Mouse (Mus musculus) MEL (cell line): Measurements from ENCODE around the gene Vps52. TPM values are rescaled to one million over a fixed set of nuclear protein-coding genes. Genes with fewer than 3 reads are reported as not detected.

Experiments used
- DNase-seq: peaks from one replicate; pipeline ENCODE4 v3.0.0; 2011; ENCODE audit warnings: low read depth, low spot score
- H3K27ac ChIP-seq: 2 replicates; pipeline ENCODE4 v1.5.1; 2012; ENCODE audit warnings: low read depth, mild to moderate bottlenecking, control low read depth, low read length, moderate library complexity; ENCODE audit not compliant: control insufficient read depth
- H3K27me3 ChIP-seq, 2 experiments: fragments of 150-350 bp in 1 of 2; sonication (generic) in 1 of 2; 2 replicates each; pipeline ENCODE4 v1.6.1; 2012; ENCODE audit warnings: low read length in 2 of 2, mild to moderate bottlenecking in 2 of 2, improper control_type of control experiment in 1 of 2, moderate library complexity in 1 of 2; ENCODE audit not compliant: insufficient read depth in 2 of 2, control insufficient read depth in 1 of 2
- H3K36me3 ChIP-seq, 2 experiments: 2 replicates each; pipeline ENCODE4 v1.6.1; 2012 to 2014; ENCODE audit warnings: low read length in 2 of 2, improper control_type of control experiment in 1 of 2, inconsistent platforms in 1 of 2, mild to moderate bottlenecking in 1 of 2; ENCODE audit not compliant: insufficient read depth in 2 of 2, control insufficient read depth in 1 of 2
- H3K4me1 ChIP-seq, 2 experiments: fragments of 150-350 bp in 1 of 2; sonication (generic) in 1 of 2; 2 replicates each; pipeline ENCODE4 v1.6.1; 2012; ENCODE audit warnings: low read length in 2 of 2, improper control_type of control experiment in 1 of 2, mild to moderate bottlenecking in 1 of 2; ENCODE audit not compliant: insufficient read depth in 2 of 2, control insufficient read depth in 1 of 2
- H3K4me3 ChIP-seq, 2 experiments: fragments of 150-350 bp in 1 of 2; sonication (generic) in 1 of 2; 2 replicates each; pipeline ENCODE4 v1.5.1; 2012; ENCODE audit warnings: low read depth in 2 of 2, low read length in 2 of 2, mild to moderate bottlenecking in 2 of 2, moderate library complexity in 2 of 2, control low read depth in 1 of 2, improper control_type of control experiment in 1 of 2; ENCODE audit not compliant: control insufficient read depth in 1 of 2, insufficient read depth in 1 of 2
- H3K79me2 ChIP-seq: 2 replicates; pipeline ENCODE4 v1.6.1; 2012; ENCODE audit warnings: mild to moderate bottlenecking, low read length, moderate library complexity; ENCODE audit not compliant: control insufficient read depth, poor library complexity, insufficient read depth
- H3K9ac ChIP-seq: 2 replicates; pipeline ENCODE4 v1.6.1; 2012; ENCODE audit warnings: low read depth, mild to moderate bottlenecking, control low read depth, low read length, moderate library complexity; ENCODE audit not compliant: control insufficient read depth, poor library complexity, severe bottlenecking
- H3K9me3 ChIP-seq: fragments of 150-350 bp; sonication (generic); replicated peaks from 2 replicates; pipeline ENCODE4 v1.6.1; 2012; ENCODE audit warnings: mild to moderate bottlenecking, low read length, improper control_type of control experiment, moderate library complexity; ENCODE audit not compliant: insufficient read depth
- BHLHE40 ChIP-seq: IDR thresholded peaks from 2 replicates; pipeline ENCODE4 v1.6.1; 2012; ENCODE audit warnings: low read depth, mild to moderate bottlenecking, inconsistent platforms, low read length, improper control_type of control experiment, borderline replicate concordance
- CHD2 ChIP-seq: IDR thresholded peaks from 2 replicates; pipeline ENCODE4 v1.6.1; 2011; ENCODE audit warnings: low read length, improper control_type of control experiment
- CTCF ChIP-seq, 3 experiments: IDR thresholded peaks in 2 of 3; conservative IDR thresholded peaks in 1 of 3; 2 replicates each; pipeline ENCODE4 v1.5.1; 2011 to 2012; ENCODE audit warnings: low read length in 3 of 3, low read depth in 2 of 3, mild to moderate bottlenecking in 2 of 3, improper control_type of control experiment in 1 of 3, inconsistent platforms in 1 of 3, mixed read lengths in 1 of 3, moderate library complexity in 1 of 3; ENCODE audit not compliant: control insufficient read depth in 1 of 3, insufficient read depth in 1 of 3, poor library complexity in 1 of 3, severe bottlenecking in 1 of 3
- ELF1 ChIP-seq: IDR thresholded peaks from 2 replicates; pipeline ENCODE4 v1.6.1; 2014; ENCODE audit warnings: low read depth, mild to moderate bottlenecking, inconsistent platforms, low read length, improper control_type of control experiment, moderate library complexity
- EP300 ChIP-seq, 2 experiments: IDR thresholded peaks; 2 replicates each; pipeline ENCODE4 v1.6.1; 2011; ENCODE audit warnings: improper control_type of control experiment in 2 of 2, low read length in 2 of 2, low read depth in 1 of 2, mild to moderate bottlenecking in 1 of 2
- ETS1 ChIP-seq: IDR thresholded peaks from 2 replicates; pipeline ENCODE4 v1.6.1; 2012; ENCODE audit warnings: low read depth, mild to moderate bottlenecking, inconsistent platforms, low read length, improper control_type of control experiment, moderate library complexity
- GABPA ChIP-seq: IDR thresholded peaks from 2 replicates; pipeline ENCODE4 v1.6.1; 2012; ENCODE audit warnings: low read depth, mild to moderate bottlenecking, inconsistent platforms, low read length, improper control_type of control experiment, moderate library complexity
- GATA1 ChIP-seq: IDR thresholded peaks from 2 replicates; pipeline ENCODE4 v1.6.1; 2011; ENCODE audit warnings: low read depth, low read length, improper control_type of control experiment
- HCFC1 ChIP-seq: IDR thresholded peaks from 2 replicates; pipeline ENCODE4 v1.6.1; 2012; ENCODE audit warnings: low read depth, mild to moderate bottlenecking, inconsistent platforms, low read length, improper control_type of control experiment, moderate library complexity
- JUND ChIP-seq: IDR thresholded peaks from 2 replicates; pipeline ENCODE4 v1.6.1; 2011; ENCODE audit warnings: low read depth, mild to moderate bottlenecking, improper control_type of control experiment, low read length
- KAT2A ChIP-seq: conservative IDR thresholded peaks from 2 replicates; pipeline ENCODE4 v1.6.1; 2012; ENCODE audit warnings: low read depth, low read length, improper control_type of control experiment, inconsistent platforms
- MAFK ChIP-seq: IDR thresholded peaks from 2 replicates; pipeline ENCODE4 v1.6.1; 2011; ENCODE audit warnings: low read depth, mild to moderate bottlenecking, low read length, improper control_type of control experiment, borderline replicate concordance
- MAX ChIP-seq: IDR thresholded peaks from 2 replicates; pipeline ENCODE4 v1.6.1; 2011; ENCODE audit warnings: low read length, improper control_type of control experiment
- MAZ ChIP-seq: IDR thresholded peaks from 2 replicates; pipeline ENCODE4 v1.6.1; 2012; ENCODE audit warnings: low read depth, mild to moderate bottlenecking, inconsistent platforms, low read length, improper control_type of control experiment
- MEF2A ChIP-seq: IDR thresholded peaks from 2 replicates; pipeline ENCODE4 v1.6.1; 2014; ENCODE audit warnings: low read depth, mild to moderate bottlenecking, inconsistent platforms, low read length, improper control_type of control experiment; ENCODE audit not compliant: poor library complexity, insufficient replicate concordance, severe bottlenecking; ENCODE audit errors: extremely low read depth
- MXI1 ChIP-seq: IDR thresholded peaks from 2 replicates; pipeline ENCODE4 v1.6.1; 2011; ENCODE audit warnings: mild to moderate bottlenecking, low read depth, low read length, improper control_type of control experiment
- MYB ChIP-seq: IDR thresholded peaks from 2 replicates; pipeline ENCODE4 v1.6.1; 2011; ENCODE audit warnings: mild to moderate bottlenecking, low read depth, low read length, improper control_type of control experiment
- MYC ChIP-seq: IDR thresholded peaks from 2 replicates; pipeline ENCODE4 v1.6.1; 2011; ENCODE audit warnings: low read depth, mild to moderate bottlenecking, low read length, improper control_type of control experiment, moderate library complexity
- NRF1 ChIP-seq: IDR thresholded peaks from 2 replicates; pipeline ENCODE4 v1.6.1; 2014; ENCODE audit warnings: low read depth, mild to moderate bottlenecking, inconsistent platforms, low read length, improper control_type of control experiment, moderate library complexity; ENCODE audit not compliant: poor library complexity, insufficient read depth, severe bottlenecking
- RAD21 ChIP-seq: IDR thresholded peaks from 2 replicates; pipeline ENCODE4 v1.6.1; 2011; ENCODE audit warnings: mild to moderate bottlenecking, low read depth, low read length, improper control_type of control experiment
- RCOR1 ChIP-seq: IDR thresholded peaks from 2 replicates; pipeline ENCODE4 v1.6.1; 2012; ENCODE audit warnings: low read depth, mild to moderate bottlenecking, inconsistent platforms, low read length, improper control_type of control experiment
- SIN3A ChIP-seq: IDR thresholded peaks from 2 replicates; pipeline ENCODE4 v1.6.1; 2012; ENCODE audit warnings: low read length, improper control_type of control experiment, inconsistent platforms
- TAL1 ChIP-seq: IDR thresholded peaks from 2 replicates; pipeline ENCODE4 v1.6.1; 2012; ENCODE audit warnings: mild to moderate bottlenecking, inconsistent platforms, low read length, moderate library complexity, mixed read lengths
- TBP ChIP-seq: IDR thresholded peaks from 2 replicates; pipeline ENCODE4 v1.8.0; 2011; ENCODE audit warnings: low read depth, low read length, improper control_type of control experiment
- TCF12 ChIP-seq: IDR thresholded peaks from 2 replicates; pipeline ENCODE4 v1.6.1; 2014; ENCODE audit warnings: low read depth, mild to moderate bottlenecking, inconsistent platforms, low read length, improper control_type of control experiment, moderate library complexity
- USF1 ChIP-seq: IDR thresholded peaks from 2 replicates; pipeline ENCODE4 v1.6.1; 2014; ENCODE audit warnings: low read depth, mild to moderate bottlenecking, inconsistent platforms, low read length, improper control_type of control experiment, moderate library complexity
- USF2 ChIP-seq, 2 experiments: IDR thresholded peaks; 2 replicates each; pipeline ENCODE4 v1.6.1; 2011 to 2012; ENCODE audit warnings: improper control_type of control experiment in 2 of 2, low read length in 2 of 2, borderline replicate concordance in 1 of 2, inconsistent platforms in 1 of 2, low read depth in 1 of 2, mild to moderate bottlenecking in 1 of 2; ENCODE audit not compliant: insufficient read depth in 1 of 2
- ZC3H11A ChIP-seq: IDR thresholded peaks from 2 replicates; pipeline ENCODE4 v1.6.1; 2012; ENCODE audit warnings: low read depth, mild to moderate bottlenecking, inconsistent platforms, low read length, improper control_type of control experiment
- ZKSCAN1 ChIP-seq: IDR thresholded peaks from 2 replicates; pipeline ENCODE4 v1.6.1; 2012; ENCODE audit warnings: low read depth, mild to moderate bottlenecking, inconsistent platforms, low read length, improper control_type of control experiment, moderate library complexity
- ZMIZ1 ChIP-seq: IDR thresholded peaks from 2 replicates; pipeline ENCODE4 v1.6.1; 2012; ENCODE audit warnings: low read depth, mild to moderate bottlenecking, inconsistent platforms, low read length, improper control_type of control experiment, moderate library complexity
- ZNF384 ChIP-seq: IDR thresholded peaks from 2 replicates; pipeline ENCODE4 v1.6.1; 2012; ENCODE audit warnings: low read depth, mild to moderate bottlenecking, inconsistent platforms, low read length, improper control_type of control experiment
- polyA plus RNA-seq, 2 experiments: library from polyadenylated mRNA; stranded (reverse) in 1 of 2; unstranded in 1 of 2; fragments of >175 nt in 1 of 2; fragments of >200 nt in 1 of 2; gene quantifications; 2 replicates each; pipeline versions ENCODE4 v1.2.1 to v1.2.4; 2012; ENCODE audit warnings: low replicate concordance in 2 of 2, low read depth in 1 of 2; ENCODE audit not compliant: insufficient read length in 2 of 2, insufficient read depth in 1 of 2, missing spikeins in 1 of 2
- total RNA-seq: library from RNA; depleted of rRNA; stranded (reverse); fragments of 300-350 nt; gene quantifications from 2 replicates; pipeline ENCODE4 v1.2.3, GENCODE M21; 2012

The Vps52 gene
- total and polyA plus RNA-seq, 3 experiments: 23.6 to 40.7 TPM; not detected in 1

DNA sequence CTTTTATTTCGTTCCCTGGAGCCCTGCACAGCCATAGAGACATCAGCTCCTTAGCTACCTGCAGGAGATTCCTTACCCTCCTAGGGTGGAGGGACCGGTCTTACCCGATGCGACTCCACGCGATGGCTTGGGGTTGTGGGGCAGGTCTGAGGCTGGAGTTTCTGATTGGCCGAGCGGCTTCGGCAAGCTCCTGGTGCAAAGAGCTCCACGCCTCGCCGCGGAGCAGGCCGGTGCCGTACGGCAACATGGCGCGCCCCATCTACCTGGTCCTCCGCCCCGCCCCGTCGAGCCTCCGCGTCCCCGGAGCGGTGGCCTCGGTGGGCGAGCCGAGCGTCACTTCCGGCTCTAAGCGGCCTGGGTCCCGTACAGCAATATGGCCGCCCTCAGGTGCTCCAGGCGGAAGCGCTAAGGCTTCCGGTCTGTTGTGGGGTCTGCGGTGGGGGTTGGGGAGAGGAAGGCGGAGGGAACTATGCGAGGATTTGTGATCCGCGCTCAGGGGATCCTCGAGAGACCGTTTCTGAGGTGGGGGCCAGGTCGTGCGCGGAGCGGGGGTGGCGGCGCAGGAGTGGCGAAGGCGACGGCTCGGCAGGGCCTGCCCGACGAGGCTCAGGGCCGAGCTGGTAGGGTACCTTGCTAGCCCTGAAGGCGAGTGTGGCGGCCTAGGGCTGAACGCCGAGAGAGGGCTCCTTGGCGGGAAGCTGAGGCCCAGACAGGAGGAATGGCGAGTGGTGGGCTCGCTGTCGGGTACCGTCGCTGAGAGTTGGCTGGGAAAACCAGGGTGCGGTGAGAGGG lies 46.3 kb upstream of the Vps52 start, which contains the start of gene Daxx (continued):
- TF ChIP-seq USF2 (IDR thresholded peaks at IDR 0.05; ENCODE audit: borderline replicate concordance in 1 of 2, insufficient read depth in 1 of 2, low read depth in 1 of 2, low read length in 2 of 2) (no peak), MAZ (peak; percentile 85), CHD2 (peak; percentile 80), MAFK (no peak)
- TF ChIP-seq, all 39 proteins: peak for 18

DNA sequence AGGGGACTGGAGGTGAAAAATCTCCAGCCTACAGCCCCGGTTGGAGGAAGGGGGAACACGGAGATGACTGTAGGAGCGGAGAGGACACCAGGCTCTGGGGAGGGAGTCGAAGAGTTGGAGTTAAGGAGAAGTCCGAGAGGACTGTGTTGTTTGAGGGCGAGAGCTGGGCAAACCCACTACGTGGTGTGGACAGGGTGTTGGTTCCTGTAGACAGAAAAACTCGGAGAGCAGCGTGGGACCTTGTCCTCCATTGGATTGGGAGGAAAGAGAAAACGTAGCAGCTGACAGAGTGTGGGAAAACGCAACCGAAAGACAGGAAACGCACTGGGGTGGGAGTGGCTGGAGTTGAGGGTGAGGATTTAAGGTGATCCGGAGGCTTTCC lies 45.8 kb upstream of the Vps52 start:
- H3K27me3 ChIP-seq: no peaks in the 10 kb centered on the region
- H3K4me3 ChIP-seq: peak overlapping the region; percentile 76 to 90
- peak overlapping the region; percentile 91 for H3K9ac ChIP-seq
- peak; percentile 75 for DNase-seq
- H3K9me3 ChIP-seq: no peaks in the 10 kb centered on the region
- H3K79me2 ChIP-seq: peaks cover 32% of the 10 kb centered on the region
- H3K36me3 ChIP-seq: peaks cover 0 to 13% of the 10 kb centered on the region in 2 experiments
- H3K4me1 ChIP-seq: peaks cover 0 to 14% of the 10 kb centered on the region in 2 experiments; a peak in 2 of 4 replicates
- no peak for TF ChIP-seq RAD21
- no peak; the same call in 1 of the 2 replicates for TF ChIP-seq KAT2A
- TF ChIP-seq ETS1: peak; percentile 67
- peak; percentile 43; the same call in 1 of the 2 replicates for TF ChIP-seq TBP
- TF ChIP-seq JUND: no peak
- no peak for TF ChIP-seq MYB
- TF ChIP-seq ZC3H11A: no peak
- 0 out of 2 replicates have a peak, but pooled peaks have one; percentile 14 for TF ChIP-seq ELF1
- TF ChIP-seq HCFC1: 0 out of 2 replicates have a peak, but pooled peaks have one; percentile 22
- no peak for TF ChIP-seq TCF12
- no peak for TF ChIP-seq USF2 (IDR thresholded peaks at IDR 0.05; ENCODE audit: borderline replicate concordance in 1 of 2, insufficient read depth in 1 of 2, low read depth in 1 of 2, low read length in 2 of 2)
- no peak for TF ChIP-seq NRF1
- TF ChIP-seq CHD2: no peak
- no peak for TF ChIP-seq TAL1
- TF ChIP-seq MAZ: no peak
- TF ChIP-seq RCOR1: no peak
- no peak for TF ChIP-seq ZMIZ1
- TF ChIP-seq MAX: peak; percentile 55; the same call in 1 of the 2 replicates
- TF ChIP-seq SIN3A: peak; percentile 22; the same call in 1 of the 2 replicates
- no peak for TF ChIP-seq GABPA
- TF ChIP-seq GATA1: no peak
- TF ChIP-seq ZKSCAN1: no peak
- TF ChIP-seq EP300 (IDR thresholded peaks at IDR 0.05; ENCODE audit: low read depth in 1 of 2, low read length in 2 of 2): no peak
- TF ChIP-seq BHLHE40: no peak
- TF ChIP-seq ZNF384: no peak
- TF ChIP-seq USF1: no peak
- TF ChIP-seq MEF2A: no peak
- TF ChIP-seq MYC: 0 out of 2 replicates have a peak, but pooled peaks have one; percentile 41
- TF ChIP-seq CTCF (IDR thresholded peaks at IDR 0.05 in 2 of 3, conservative IDR thresholded peaks at IDR 0.05 in 1 of 3; ENCODE audit: control insufficient read depth in 1 of 3, insufficient read depth in 1 of 3, low read depth in 2 of 3, low read length in 3 of 3, poor library complexity in 1 of 3, severe bottlenecking in 1 of 3): no peak
- no peak for TF ChIP-seq MXI1
- TF ChIP-seq, all 39 proteins: peak for 7
- H3K27ac ChIP-seq: peak overlapping the region; percentile 75
